Mouse (Mus musculus) midbrain, embryonic 13.5 days (tissue): Measurements from ENCODE around the gene Ttyh2. TPM values are rescaled to one million over a fixed set of nuclear protein-coding genes. Genes with fewer than 3 reads are reported as not detected.
A peak's percentile ranks its signal among the peaks of the same experiment; 100 is the strongest.

Experiments
- ATAC-seq: fragments of 200-750 bp; cut with Nextera tagmentation; 2 replicates; pipeline ENCODE4 v1.8.0; 2017; ENCODE audit warnings: mild to moderate bottlenecking, moderate TSS enrichment, moderate library complexity
- H3K27ac ChIP-seq: fragments of 300-500 bp; sonication (generic); 2 replicates; pipeline ENCODE4 v1.5.1; 2015; ENCODE audit warnings: inconsistent platforms, mild to moderate bottlenecking, moderate library complexity
- H3K27me3 ChIP-seq: fragments of 300-500 bp; sonication (generic); 2 replicates; pipeline ENCODE4 v1.6.1; 2015; ENCODE audit warnings: mild to moderate bottlenecking, inconsistent platforms
- H3K36me3 ChIP-seq: fragments of 300-500 bp; sonication (generic); 2 replicates; pipeline ENCODE4 v1.6.1; 2015; ENCODE audit warnings: mild to moderate bottlenecking, inconsistent platforms
- H3K4me1 ChIP-seq: fragments of 300-500 bp; sonication (generic); replicated peaks from 2 replicates; pipeline ENCODE4 v1.6.1; 2015; ENCODE audit warnings: inconsistent platforms
- H3K4me2 ChIP-seq: fragments of 300-500 bp; sonication (generic); replicated peaks from 2 replicates; pipeline ENCODE4 v1.6.1; 2015; ENCODE audit warnings: moderate library complexity, mild to moderate bottlenecking, inconsistent platforms
- H3K4me3 ChIP-seq: fragments of 300-500 bp; sonication (generic); replicated peaks from 2 replicates; pipeline ENCODE4 v1.5.1; 2015; ENCODE audit warnings: mild to moderate bottlenecking, inconsistent platforms
- H3K9ac ChIP-seq: fragments of 300-500 bp; sonication (generic); replicated peaks from 2 replicates; pipeline ENCODE4 v1.6.1; 2015; ENCODE audit warnings: mild to moderate bottlenecking, inconsistent platforms
- H3K9me3 ChIP-seq: fragments of 300-500 bp; sonication (generic); 2 replicates; pipeline ENCODE4 v1.6.1; 2016; ENCODE audit warnings: mild to moderate bottlenecking, inconsistent platforms
- WGBS: fragments of 180-500 bp; shearing (Covaris S2); methylation state at CpG from one replicate; pipeline ENCODE4 v1.1.7; 2015; 5-methylcytosine and 5-hydroxymethylcytosine counted together
- polyA plus RNA-seq: library from polyadenylated mRNA; unstranded; fragments of >200 nt; fragmentation: Nextera tagmentation; extraction: Ambion mirVana; gene quantifications from 2 replicates; pipeline ENCODE4 v1.2.1, GENCODE M21; 2015

Gene Ttyh2
- polyA plus RNA-seq, 1 experiment from 2014 or later, result 24.6 TPM

- no peak overlapping the region for H3K4me2 ChIP-seq
- H3K27me3 ChIP-seq, result peaks cover 42% of the 10 kb centered on the region
- peaks cover 24% of the 10 kb centered on the region for H3K4me1 ChIP-seq
- no peaks in the 10 kb centered on the region for H3K9me3 ChIP-seq
- H3K36me3 ChIP-seq, result no peaks in the 10 kb centered on the region
- no peak overlapping the region for H3K4me3 ChIP-seq
- ATAC-seq, result peak; percentile 83
- H3K9ac ChIP-seq, result no peak overlapping the region
- H3K27ac ChIP-seq, result peak overlapping the region; percentile 47; the same call in 1 of the 2 replicates
- 10% methylated on average over 6 of the region's 6 CpGs for WGBS
Observed at GRCm38 (mm10) chr11:114741451-114741850, 66.2 kb downstream of the Ttyh2 start.

GRCm38 (mm10) chr11:114745134-114745533, 69.9 kb downstream of the Ttyh2 start:
- H3K4me2 ChIP-seq, result peak overlapping the region; percentile 42
- H3K9ac ChIP-seq, result no peak overlapping the region
- peak; percentile 68 for ATAC-seq
- peaks cover 20% of the 10 kb centered on the region for H3K4me1 ChIP-seq
- H3K27ac ChIP-seq, result no peak overlapping the region
- H3K36me3 ChIP-seq, result no peaks in the 10 kb centered on the region
- under 1% methylated on average over 12 of the region's 12 CpGs for WGBS
- H3K9me3 ChIP-seq, result no peaks in the 10 kb centered on the region
- H3K27me3 ChIP-seq, result peaks cover 23% of the 10 kb centered on the region
- H3K4me3 ChIP-seq, result no peak overlapping the region

GRCm38 (mm10) chr11:114747564-114748138, 72.4 kb downstream of the Ttyh2 start:
- no peak overlapping the region for H3K4me2 ChIP-seq
- H3K9ac ChIP-seq, result no peak overlapping the region
- H3K36me3 ChIP-seq, result no peaks in the 10 kb centered on the region
- no peak overlapping the region for H3K27ac ChIP-seq
- peaks cover 20% of the 10 kb centered on the region for H3K27me3 ChIP-seq
- H3K9me3 ChIP-seq, result no peaks in the 10 kb centered on the region
- H3K4me1 ChIP-seq, result no peaks in the 10 kb centered on the region; the same call in 1 of the 2 replicates
- H3K4me3 ChIP-seq, result no peak overlapping the region
- 83% methylated on average over 12 of the region's 12 CpGs for WGBS
- no peak for ATAC-seq

- no peaks in the 10 kb centered on the region for H3K36me3 ChIP-seq
- peak; percentile 76 for ATAC-seq
- peak within 1 kb of the TSS; percentile 47 for H3K4me3 ChIP-seq
- H3K27ac ChIP-seq, result no peak within 1 kb of the TSS
- H3K4me2 ChIP-seq, result peak within 1 kb of the TSS; percentile 79
- peak within 1 kb of the TSS; percentile 53 for H3K9ac ChIP-seq
- no peaks in the 10 kb centered on the region for H3K9me3 ChIP-seq
- 2% methylated on average over 51 of the region's 51 CpGs for WGBS
- peaks cover 41% of the 10 kb centered on the region for H3K27me3 ChIP-seq
- H3K4me1 ChIP-seq, result peaks cover 15% of the 10 kb centered on the region
Observed at GRCm38 (mm10) chr11:114764820-114765818, 89.9 kb downstream of the Ttyh2 start, which contains the start of gene Kif19a. Gene Kif19a, plus strand, starts transcription at chr11:114765388.

- Histone ChIP-seq H3K4me3 (no peak overlapping the region), H3K9me3 (no peaks in the 10 kb centered on the region), H3K4me1 (peaks cover 13% of the 10 kb centered on the region), H3K27ac (no peak overlapping the region), H3K36me3 (no peaks in the 10 kb centered on the region), H3K27me3 (peaks cover 23% of the 10 kb centered on the region), H3K9ac (no peak overlapping the region), H3K4me2 (no peak overlapping the region)
- WGBS, result 43% methylated on average over 6 of the region's 6 CpGs
- peak; percentile 48; the same call in 1 of the 2 replicates for ATAC-seq
Observed at GRCm38 (mm10) chr11:114769911-114770310, 94.7 kb downstream of the Ttyh2 start.

Other genes starting within 250 kb of the Ttyh2 start
- gene Rpl38, start 6.9 kb upstream of the Ttyh2 start, polyA plus RNA-seq, result 826 and 835 TPM in 2 replicates
- gene Dnaic2, start 52.0 kb downstream of the Ttyh2 start, polyA plus RNA-seq, result 1.6 and 1.7 TPM in 2 replicates
- gene Kif19a, start 90.0 kb downstream of the Ttyh2 start, polyA plus RNA-seq, result 0.35 and 1.2 TPM in 2 replicates
- gene Btbd17, start 120.5 kb downstream of the Ttyh2 start, polyA plus RNA-seq, result 30.1 and 33.6 TPM in 2 replicates
- gene Gpr142, start 123.5 kb downstream of the Ttyh2 start, polyA plus RNA-seq, result not detected in 2 replicates
- gene Gprc5c, start 175.7 kb downstream of the Ttyh2 start, polyA plus RNA-seq, result 5.9 and 7.1 TPM in 2 replicates
- gene Cd300a, start 214.6 kb downstream of the Ttyh2 start, polyA plus RNA-seq, result 0.55 and 0.67 TPM in 2 replicates